Mouse (Mus musculus): ENCODE data around the gene R3hdm1. TPM values are rescaled to one million over a fixed set of nuclear protein-coding genes. Genes with fewer than 3 reads are reported as not detected.

Gene R3hdm1
- total RNA-seq, 1 experiment from 2014 or later, result 75.4 TPM

DNA sequence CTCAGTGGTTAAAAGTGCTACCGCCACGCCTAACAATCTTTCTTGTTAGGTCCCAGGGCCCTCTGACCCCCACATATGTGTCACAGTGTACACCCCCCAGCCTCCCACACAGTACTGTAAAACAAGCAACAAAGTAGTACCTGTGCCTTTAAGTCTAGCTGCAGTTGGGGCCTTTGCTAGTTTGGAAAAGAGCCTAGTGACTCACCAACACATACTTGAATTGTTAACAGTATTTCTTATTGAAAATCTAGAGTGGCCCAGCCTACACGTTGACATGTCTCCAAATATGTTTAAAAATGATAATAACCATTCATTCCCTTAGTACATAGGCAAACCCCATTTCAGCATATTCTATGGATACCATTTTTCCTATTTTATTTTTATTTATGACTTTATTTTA is 167.6 kb downstream of the R3hdm1 start:
- ATAC-seq (ENCODE audit: extremely low read depth, insufficient number of reproducible peaks, low FRiP score, poor library complexity, severe bottlenecking), result no peak

- no peak for ATAC-seq (ENCODE audit: extremely low read depth, insufficient number of reproducible peaks, low FRiP score, poor library complexity, severe bottlenecking)
Observed at GRCm38 (mm10) chr1:128275908-128276307, 172.8 kb downstream of the R3hdm1 start.

DNA sequence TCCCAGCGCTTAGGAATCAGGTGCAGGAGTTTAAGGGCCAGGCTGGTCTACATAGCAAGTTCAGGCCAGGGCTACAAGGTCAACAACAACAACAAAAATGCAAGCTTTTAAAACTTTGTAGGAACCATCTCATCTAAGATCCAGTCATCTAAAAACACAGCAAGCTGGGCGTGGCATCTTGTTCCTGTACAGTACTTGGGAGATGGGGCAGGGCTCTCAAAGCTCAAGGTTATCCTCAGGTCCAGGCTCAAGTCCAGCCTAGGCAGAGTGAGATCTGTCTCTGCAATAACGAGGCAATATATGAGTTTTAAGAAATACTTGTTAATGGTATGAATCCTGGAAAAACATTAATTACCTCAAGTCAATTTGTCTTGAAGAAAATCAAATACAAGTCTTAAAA is 175.5 kb downstream of the R3hdm1 start:
- no peak for ATAC-seq (ENCODE audit: extremely low read depth, insufficient number of reproducible peaks, low FRiP score, poor library complexity, severe bottlenecking)

- ATAC-seq (ENCODE audit: extremely low read depth, insufficient number of reproducible peaks, low FRiP score, poor library complexity, severe bottlenecking), result no peak
Observed at GRCm38 (mm10) chr1:128281753-128282152, 178.7 kb downstream of the R3hdm1 start.

DNA sequence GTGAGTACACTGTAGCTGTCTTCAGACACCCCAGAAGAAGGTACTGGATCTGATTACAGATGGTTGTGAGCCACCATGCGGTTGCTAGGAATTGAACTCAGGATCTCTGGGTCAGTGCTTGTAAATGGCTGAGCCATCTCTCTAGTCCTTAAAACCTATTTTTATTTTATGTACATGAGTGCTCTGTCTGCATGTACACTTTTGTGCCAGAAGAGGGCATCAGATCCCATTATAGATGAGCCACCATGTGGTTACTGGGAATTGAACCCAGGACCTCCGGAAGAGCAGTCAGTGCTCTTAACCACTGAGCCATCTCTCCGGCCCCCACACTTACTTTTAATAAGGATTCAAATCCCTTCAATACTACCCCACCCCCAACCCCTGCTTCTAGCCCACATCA is 179.8 kb downstream of the R3hdm1 start:
- no peak for ATAC-seq (ENCODE audit: extremely low read depth, insufficient number of reproducible peaks, low FRiP score, poor library complexity, severe bottlenecking)

GRCm38 (mm10) chr1:128284157-128284690 is 181.1 kb downstream of the R3hdm1 start:
- no peak for ATAC-seq (ENCODE audit: extremely low read depth, insufficient number of reproducible peaks, low FRiP score, poor library complexity, severe bottlenecking)

DNA sequence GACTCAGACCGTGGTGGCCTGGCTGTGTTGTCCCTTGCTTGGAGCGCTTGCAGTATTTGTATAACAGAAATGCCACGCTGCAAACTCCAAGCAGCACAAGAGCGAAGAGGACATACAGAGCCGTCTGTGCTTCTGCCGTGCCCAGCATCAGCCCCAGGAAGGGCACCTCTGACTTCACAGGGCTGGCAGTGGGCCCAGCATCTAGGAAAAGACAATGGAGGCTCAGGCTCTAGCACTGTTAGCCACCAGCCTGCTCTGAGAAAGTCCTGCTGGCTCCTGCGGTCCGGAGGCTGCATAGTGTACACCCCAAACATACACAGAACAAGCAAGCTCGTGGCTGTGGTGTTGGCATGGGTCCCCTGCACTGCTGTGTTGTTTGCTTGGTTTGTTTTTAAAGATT is 182.0 kb downstream of the R3hdm1 start:
- ATAC-seq (ENCODE audit: extremely low read depth, insufficient number of reproducible peaks, low FRiP score, poor library complexity, severe bottlenecking), result no peak

Other genes starting within 250 kb of the R3hdm1 start
- 13.1 and 14.1 TPM in 2 replicates for gene Map3k19, start 248.3 kb upstream of the R3hdm1 start, total RNA-seq (2017)
- 82.1 and 85.5 TPM in 2 replicates for gene Rab3gap1, start 234.5 kb upstream of the R3hdm1 start, total RNA-seq (2017)
- 4.1 and 9.4 TPM in 2 replicates for gene Zranb3, start 254 bp upstream of the R3hdm1 start, total RNA-seq (2017)
- gene Ubxn4, start 140.7 kb downstream of the R3hdm1 start, total RNA-seq (2017), result 155 and 181 TPM in 2 replicates
- gene Lct, start 225.0 kb downstream of the R3hdm1 start, total RNA-seq (2017), result 0.12 TPM in 2 replicates